Mouse (Mus musculus) forelimb bud, embryonic 11.5 days (tissue): ENCODE data around the gene Sept6.
"Not testable (repeated sequence)": the region's sequence is repeated elsewhere in the genome, so short reads cannot be mapped to it uniquely, and the experiment has no call there.

Experiments
- DNase-seq: peaks from one replicate; pipeline ENCODE4 v3.0.0-alpha.2; 2012; ENCODE audit warnings: low read depth, low spot score

The Sept6 gene

DNA sequence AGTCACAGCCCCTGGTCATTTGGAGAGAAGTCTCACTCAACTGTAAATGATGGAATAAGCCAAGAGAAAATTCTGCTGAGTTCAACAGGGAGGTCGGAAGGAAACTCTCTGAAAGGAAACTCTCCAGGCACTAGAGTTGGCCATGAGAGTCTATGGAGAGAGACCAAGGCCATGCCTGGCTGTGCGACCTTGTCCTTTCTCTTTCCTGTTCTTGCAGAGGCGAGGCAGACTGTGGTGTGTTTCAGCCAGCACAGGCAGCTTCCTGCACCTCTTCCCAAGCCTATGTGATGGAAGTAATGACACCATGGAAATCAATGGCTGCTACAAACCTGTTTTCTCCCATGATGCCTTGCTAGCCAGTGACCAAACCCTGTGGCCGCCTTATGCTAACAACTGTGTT lies 20.4 kb downstream of the Sept6 start:
- no peak for DNase-seq

DNA sequence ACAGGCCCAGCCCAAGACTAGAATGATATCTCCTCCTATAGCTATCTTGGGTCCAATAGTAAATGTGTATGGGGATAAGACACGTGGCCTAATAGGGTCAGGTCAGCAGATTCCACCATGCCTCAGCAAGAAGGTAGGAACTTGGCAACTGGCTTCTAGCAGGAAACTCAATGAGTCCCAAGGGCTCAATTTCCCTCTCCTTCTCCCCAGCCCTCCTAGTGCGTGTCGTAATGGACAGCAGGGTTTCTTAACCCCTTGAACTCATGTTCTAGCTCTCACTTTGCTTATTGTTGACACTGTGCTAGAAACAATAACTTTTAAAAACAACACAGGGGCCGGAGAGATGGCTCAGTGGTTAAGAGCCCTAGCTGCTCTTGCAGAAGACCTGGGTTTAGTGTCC lies 22.1 kb downstream of the Sept6 start:
- no peak for DNase-seq

DNA sequence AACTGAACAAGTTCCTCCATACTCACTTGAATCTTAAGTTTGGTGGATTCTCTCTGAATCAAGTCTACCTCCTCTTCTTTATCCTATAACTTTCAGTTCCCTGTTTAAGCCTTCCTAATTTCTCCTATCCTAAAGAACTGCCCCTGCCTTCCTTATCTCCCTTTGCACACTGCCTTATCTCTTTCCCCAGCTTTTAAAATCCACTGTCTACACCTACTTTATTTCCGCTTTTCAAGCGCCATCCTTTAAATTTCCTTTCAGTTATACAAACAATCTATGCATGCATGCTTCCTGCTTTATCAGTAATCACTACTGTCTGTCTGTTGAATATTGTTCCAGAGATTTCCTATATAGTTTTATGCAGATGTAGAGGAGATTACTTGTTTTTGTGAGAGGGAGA lies 34.9 kb downstream of the Sept6 start:
- DNase-seq = no peak

DNA sequence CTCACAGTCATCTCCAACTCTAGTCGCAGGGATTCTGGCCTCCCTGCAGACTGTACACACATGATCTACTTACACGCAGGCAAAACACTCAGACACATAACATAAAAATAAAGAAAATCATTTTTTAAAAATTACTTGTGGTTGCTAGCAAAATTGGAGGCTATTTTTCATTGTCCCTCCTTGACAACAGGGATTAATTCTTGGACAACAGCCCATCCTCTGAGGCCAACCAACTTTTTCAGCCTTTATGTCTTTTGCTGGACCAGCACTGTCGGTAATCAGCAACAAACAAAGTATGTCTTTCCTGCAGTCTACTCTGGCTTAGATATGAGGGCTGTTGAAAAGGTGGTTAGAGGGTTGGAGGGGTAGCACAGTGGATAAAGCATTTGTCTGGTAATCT lies 50.5 kb downstream of the Sept6 start:
- no peak for DNase-seq

DNA sequence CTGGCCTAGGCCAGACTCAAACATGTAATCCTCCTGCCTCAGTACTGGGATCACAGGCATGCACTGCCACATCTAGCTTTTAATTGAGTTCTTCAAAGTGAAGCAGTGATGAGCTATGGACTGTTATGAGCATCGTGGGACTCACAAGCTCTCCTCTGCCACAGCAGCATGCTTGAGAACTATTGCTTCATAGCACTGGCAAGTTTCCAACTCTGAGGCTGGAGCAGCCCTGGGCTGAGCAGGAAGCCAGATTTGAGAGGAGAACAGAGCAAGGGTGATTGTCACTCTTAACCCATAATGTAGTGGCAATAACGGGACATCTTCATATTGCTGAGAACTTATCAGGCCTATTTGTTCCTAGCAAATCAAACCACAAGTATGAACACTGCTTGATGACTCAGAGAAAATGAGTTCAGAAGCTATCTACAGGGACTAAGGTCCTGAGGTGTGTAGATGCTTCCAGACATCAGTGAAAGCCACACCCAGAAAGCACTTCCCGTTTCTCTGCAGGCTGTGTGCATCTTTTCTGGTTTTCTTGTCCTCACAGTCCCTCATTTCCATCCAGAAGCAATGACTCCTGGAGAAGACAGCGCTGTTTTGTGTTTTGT lies 51.7 kb downstream of the Sept6 start:
- DNase-seq = no peak

DNA sequence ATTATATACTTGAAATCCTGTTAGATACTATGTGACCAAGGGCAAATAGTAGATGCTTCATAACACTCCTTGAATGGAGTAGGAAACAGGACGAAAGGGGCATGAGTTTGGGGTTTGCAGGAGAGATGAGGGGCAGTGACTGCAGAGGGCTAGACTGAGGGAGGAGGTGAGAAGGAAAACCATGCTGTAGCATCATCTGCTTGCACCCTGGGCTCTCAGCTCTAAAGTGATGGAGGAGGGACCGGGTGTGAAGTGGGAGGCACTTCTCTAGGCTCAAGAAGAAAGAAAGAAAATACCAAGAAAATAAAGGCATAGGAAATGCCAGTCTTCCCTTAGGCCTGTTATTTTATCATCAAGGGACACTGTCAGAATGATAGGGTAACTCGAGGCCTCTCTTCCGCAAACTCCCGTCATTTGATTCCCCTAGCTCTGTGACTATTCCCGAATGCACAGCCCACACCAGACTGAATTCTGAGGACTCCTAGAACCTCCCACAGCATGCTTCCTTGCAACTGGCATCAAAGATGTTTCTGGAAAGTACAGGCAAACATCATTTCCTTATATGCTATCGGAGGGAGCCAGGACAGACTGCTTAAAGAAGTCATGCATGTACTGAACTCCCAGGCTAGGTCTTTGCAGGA lies 56.1 kb downstream of the Sept6 start:
- no peak for DNase-seq

DNA sequence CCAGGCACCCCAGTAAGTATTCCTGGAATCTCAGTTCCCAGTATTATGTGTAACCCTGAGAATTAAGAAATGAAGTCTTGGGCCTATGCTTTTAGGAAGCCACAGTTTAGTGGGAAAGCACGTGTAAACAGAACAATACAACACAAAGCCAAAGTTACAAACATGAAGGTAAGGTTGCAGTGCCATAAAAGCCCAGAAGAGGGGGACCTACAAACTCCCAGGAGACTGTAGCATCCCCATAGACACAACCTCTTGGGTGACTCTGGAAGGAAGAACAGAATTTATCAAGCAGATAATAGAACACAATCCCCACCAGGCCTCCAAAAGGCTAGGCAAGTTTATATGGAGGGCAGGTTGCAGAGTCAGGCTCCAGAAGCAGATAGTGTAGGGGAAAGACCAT lies 61.0 kb downstream of the Sept6 start:
- DNase-seq = no peak

DNA sequence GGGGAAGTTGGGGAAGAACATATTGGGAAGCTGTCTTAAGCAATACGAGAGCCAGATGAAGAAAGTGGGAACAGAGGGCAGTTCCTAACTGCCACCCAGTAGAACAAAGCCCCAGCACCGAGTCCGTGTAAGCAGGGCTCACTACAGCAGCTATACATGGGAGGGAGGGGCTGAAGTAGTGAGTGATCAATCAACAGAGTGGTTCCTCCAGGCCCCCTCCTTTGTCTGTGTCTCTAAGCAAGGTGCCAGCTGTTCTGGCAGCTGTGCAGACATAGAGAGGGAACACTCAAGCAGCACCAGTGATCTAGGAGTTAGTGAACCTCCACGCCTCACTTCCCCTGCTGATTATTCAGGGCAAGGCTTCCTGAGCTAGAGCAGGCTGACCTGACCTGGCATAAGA lies 61.9 kb downstream of the Sept6 start:
- DNase-seq = no peak

DNA sequence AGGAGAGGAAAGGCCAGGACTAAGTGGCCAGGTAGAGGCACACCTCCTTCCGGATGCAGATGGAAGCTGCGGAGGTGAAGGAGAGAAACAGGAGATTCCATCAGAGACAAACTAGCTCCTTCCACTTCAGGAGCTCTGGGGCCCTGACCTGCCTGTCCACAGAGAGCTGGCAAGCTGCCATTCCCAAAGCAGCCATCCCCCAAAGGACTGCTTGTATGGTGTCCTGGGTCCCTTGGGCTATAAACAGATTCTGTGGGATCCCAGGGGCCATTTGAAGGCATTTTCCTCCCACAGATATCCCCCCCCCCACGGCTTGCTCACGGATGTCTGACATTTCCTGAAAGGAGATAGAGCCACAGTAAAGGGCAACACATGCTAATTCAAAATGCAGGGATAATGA lies 62.8 kb downstream of the Sept6 start:
- no peak for DNase-seq

DNA sequence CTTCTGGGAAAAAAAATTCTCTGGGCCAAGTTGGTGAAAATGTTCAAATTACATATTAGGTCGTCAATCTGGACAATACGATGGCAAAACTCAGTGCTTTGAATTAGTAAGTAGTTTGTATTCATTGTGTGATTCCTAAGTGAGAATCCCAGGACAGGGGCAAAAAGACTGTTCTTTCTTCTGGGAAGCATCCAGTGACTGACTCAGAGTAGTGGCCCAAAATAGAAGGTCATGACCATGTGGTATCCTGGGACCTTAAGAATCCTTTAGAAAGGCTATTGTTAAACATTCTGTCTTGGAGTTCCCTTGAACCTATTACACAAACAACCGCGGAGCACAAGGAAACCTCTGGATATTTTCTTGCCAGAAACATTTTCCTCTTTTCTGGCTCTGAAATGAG lies 70.2 kb downstream of the Sept6 start:
- DNase-seq = no peak

DNA sequence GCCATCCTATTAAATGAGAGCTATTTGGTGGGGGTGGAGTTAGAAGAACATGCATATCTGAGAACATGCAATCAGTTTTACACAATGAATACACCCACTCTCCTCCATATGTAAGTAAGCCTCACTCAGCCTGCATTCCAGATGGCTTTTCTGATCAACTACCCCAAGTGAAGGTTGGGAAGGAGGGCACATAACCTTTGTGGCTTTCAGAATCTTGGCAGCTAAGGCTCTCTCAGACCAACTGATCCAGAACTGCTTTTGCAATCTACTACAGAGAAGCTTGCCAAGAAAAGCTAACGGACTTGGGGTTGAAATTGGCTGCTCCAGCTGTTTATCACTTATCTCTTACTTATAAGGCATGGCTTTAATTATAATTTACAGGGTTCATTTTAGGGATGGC lies 73.8 kb downstream of the Sept6 start:
- DNase-seq = no peak

DNA sequence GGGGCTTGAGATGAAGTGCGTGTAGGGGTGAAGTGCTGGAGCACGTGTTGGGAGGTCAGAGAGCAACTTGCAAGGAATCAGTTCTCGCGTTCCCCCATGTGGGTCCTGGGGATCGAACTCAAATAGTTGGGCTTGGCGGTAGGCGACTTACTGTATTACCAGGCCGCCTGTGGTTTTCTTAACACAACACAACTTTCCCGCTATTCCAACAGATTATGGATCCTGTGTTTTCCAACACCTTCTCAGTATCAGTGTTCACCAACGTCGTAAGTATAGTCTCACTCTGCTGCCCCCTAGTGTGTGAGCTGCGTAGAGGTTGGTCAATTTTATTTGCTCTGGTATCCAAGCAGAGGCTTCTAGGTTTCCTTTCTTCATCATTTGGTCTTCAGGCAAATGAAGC lies 80.3 kb downstream of the Sept6 start:
- peak; percentile 35 for DNase-seq

DNA sequence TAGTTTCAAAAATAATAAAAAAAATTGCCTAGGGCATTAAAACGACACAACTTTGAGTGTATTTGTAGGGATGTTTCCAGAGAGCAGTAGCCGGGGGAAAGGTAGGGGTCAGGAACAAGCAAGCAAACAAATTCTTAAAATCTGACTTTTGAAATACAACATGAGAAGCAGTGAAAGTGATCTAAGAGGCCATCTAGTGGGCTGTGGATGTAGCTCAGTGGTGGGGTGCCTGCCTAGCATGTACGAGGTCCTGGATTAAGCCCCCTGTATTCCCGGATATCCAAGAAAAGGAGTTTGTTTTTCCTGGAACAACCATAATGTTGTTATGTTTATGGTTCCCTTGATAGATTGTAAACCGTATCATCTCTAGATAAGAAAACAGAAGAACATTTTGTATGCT lies 85.1 kb downstream of the Sept6 start:
- no peak for DNase-seq

DNA sequence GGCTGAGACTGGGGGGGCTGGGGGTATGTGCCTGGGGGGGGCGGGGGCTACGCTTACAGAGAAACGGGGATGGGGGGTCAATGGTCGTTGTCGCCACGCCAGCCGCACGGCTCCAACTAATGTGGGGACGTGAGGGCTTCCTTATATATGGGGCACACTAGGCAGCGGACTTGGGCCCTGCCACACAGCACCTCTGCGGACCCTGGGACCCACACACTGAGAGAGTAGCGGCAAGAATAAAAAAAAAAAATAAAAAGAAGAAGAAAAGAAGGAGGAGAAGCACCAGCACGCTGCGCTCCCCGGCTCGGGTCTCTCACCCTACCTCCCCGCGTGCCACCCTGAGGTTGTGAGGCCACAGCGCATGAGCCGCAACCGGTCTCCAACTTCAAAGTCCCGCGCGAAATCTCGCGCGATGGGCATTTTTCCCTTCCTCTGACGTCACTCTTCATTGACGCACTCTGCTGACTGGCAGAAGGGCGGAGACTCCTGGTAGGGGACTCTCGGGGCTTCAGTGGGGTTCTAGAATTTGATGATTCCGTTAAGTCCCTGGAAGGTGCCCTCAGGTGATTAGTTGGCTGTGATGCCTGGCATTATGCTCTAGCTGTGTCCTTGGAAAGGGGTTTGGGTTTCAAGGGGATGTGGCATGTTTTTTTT lies 88.4 kb downstream of the Sept6 start:
- DNase-seq = peak; percentile 96

DNA sequence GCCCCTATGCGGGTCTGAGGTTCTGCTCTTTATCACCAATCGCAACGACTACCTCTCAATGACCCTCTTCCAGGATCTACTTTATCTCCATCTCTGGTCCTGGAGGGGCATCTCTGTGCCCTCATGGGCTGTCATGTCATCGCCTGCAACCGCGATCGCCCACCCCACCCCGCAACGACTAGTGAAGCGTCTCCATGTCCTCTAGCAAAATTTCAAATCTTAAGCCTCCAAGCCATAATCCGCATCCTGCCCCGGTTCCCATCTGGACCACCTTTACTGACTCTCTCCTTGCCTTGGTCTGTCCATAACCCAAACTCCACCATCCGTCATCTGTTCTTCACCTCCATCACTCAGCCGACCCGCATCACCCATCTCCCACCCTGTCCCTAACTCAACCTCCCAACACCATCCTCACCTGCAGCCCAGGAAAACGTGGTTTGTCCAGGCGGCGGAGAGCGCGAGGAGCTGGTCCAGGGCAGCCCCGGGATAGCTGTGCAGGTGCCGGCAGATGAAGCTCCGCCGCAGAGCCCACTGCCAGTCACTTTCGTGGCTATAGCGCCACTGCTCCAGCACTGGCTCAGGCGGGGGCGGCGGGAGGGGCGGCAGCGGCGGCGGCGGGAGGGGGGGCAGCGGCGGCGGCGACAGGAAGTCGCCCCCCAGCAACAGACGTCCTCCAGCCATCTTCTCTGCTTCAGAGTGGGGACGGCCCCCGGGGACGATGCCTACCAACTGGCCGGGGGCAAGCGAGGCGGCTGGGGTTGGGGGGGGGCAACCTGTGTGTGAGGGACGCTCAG lies 89.1 kb downstream of the Sept6 start, which contains the start of gene Nkrf:
TSS of gene Nkrf (minus strand) at position 579 of the 794 bp plus-strand sequence.
- no peak for DNase-seq

DNA sequence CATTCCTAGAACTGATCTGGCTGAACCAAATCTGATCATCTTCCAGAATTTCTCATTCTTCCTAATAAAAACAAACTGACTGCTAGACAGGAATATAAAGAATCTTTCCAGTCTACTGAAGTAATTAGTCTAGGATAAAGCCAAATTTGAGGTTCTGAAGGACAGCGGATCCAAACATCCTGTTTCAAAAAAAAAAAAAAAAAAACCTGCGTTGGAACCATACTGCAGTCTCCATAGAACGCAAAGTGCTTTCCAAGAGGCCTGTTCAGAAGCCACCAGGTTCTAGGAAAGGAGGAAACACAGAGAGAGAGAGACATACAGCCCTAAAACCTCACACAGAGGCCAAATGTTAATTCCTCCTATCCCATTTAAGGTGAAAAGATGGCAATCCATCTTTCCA lies 89.9 kb downstream of the Sept6 start:
- DNase-seq = no peak

DNA sequence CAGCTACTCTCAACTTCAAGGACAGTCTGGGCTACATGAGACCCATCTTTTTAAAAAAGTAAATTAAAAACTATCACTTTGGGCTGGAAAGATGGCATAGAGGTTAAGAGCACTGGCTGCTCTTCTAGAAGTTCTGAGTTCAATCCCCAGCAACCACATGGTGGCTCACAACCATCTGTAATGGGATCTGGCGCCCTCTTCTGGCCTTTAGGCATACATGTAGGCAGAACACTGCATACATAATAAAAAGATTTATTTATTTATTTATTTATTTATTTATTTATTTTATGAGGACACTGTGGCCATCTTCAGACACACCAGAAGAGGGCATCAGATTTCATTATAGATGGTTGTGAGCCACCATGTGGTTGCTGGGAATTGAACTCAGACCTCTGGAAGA lies 92.7 kb downstream of the Sept6 start:
- DNase-seq = not testable (repeated sequence)

DNA sequence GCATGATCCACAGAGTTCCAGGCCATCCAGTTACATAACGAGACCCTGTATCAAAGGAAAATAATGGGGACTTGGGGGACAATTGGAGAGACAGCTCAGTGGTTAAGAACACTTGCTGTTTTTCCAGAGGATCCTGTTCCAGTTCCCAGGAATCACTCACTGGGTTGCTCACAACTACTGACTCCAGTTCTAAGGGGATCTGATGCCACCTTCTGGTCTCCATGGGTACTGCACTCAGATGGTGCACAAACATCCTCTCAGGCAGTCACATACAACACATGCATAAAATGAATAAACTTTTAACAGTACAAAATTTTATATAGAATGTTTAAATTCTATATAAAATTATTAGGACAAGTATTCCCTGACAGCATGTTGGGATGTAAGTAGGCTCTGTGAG lies 106.9 kb downstream of the Sept6 start:
- DNase-seq = no peak

DNA sequence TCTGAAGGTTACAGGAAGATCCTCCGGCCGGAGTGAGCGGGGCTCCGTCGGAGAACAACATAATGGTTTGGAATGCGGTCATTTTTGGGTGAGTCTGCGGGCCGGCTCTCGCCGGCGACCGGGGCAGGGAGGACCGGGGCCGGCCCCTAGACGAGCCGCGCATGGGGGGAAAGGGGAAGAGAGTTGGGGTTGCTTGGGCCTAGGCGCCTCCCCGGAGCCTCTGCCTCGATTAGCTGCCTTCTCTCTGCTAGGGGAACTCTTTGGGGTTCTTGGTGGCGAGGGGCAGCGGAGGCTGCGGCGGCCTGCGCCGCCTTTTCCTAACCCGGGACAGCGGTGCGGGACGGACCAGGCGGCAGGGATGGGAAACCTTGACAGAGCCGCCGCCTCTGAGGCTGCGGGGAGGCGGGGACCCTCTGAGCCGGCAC lies 116.9 kb downstream of the Sept6 start:
- peak; percentile 5 for DNase-seq

DNA sequence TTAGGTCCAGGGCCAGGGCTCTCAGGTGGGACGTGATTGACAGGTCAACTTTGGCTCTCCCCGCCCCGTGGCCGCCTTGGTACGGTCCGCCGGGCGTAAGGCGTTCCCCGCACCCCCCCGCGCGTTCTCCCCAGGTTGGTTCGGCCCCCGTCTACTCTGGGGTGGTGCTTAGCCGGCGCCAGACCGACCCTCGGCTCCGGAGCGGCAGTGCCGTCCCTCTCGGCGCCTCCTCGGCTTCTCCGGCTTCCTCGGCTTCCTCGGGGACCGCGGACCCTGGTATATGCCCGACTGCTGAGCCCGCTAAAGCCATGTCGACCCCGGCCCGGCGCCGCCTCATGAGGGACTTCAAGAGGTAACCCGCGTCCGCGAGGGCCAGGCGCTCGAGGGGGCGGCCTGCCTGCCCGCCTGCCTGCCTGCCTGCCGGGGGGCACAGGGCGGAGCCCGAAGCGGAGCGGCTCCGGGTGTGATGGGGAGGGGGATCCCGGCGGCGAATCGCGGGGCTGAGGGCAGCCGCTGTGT lies 117.4 kb downstream of the Sept6 start:
- DNase-seq = peak; percentile 79

DNA sequence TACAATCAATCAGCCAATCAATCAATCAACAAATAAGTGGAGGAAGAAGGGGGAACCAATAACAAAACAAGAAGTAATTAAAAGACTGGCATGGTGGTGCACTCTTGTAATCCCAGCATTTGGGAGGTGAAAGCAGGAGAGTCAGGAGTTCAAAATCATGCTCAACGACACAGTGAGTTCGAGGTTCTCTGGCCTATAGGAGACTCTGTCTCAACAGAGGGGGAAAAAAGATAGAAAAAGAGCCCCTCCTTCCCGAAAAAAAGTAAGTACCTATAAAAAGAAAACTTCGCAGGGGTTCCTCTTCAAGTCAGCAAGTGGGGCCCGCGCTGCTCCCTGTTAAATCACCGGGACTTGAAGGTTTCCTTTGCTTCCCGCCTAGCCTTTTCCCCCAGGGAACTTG lies 117.8 kb downstream of the Sept6 start, which contains the start of the genes Ube2a and C330007P06Rik:
TSS of gene Ube2a (plus strand) at position 136 of the 400 bp plus-strand sequence.
TSS of gene C330007P06Rik (minus strand) at position 347 of the 400 bp plus-strand sequence.
- no peak for DNase-seq

DNA sequence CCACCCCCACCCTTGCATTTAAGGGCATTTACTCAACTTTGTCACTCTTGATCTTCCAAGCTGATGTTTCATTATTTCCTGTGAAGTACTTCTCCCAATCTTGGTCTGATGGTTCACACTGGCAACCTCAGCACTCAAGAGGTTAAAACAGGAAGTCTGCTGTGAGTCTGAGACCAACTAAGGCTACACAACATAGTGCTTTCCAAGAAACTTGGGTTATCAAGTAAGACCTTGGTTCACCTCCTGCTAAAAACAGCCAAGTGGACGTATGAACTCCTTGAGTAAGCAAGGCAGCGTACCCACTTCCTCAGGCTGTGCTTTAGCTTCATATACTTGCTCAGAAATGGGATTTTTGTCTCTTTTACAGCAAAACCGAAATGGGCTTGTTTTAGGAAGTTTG lies 121.2 kb downstream of the Sept6 start:
- no peak for DNase-seq
